ENCODE assay signal across 19 mouse cellular contexts in genomic region chr6:28860922-28861321, GRCm38 (mm10). TPM values are rescaled to one million over a fixed set of nuclear protein-coding genes. Genes with fewer than 3 reads are reported as not detected.
"Had no signal": no experiment of that assay in that cellular context is flagged by ENCODE, and none has a peak within 500 bp of the region (broad histone marks: within the 10 kb centered on the region; RNA-seq: fewer than 3 reads in every experiment).

No protein-coding gene starts in this region.

- H3K27me3 ChIP-seq: lung, embryonic 15.5 days; megakaryocyte, embryonic 14.5 days; midbrain, embryonic 12.5 days; midbrain, embryonic 15.5 days; neural tube, embryonic 12.5 days; stomach, embryonic 15.5 days had no signal

- H3K4me3 ChIP-seq: lung, embryonic 15.5 days; megakaryocyte, embryonic 14.5 days; midbrain, embryonic 12.5 days; midbrain, embryonic 15.5 days; neural tube, embryonic 12.5 days; stomach, embryonic 15.5 days had no signal

- H3K9ac ChIP-seq: liver, postnatal 0 days; lung, embryonic 15.5 days; midbrain, embryonic 12.5 days; midbrain, embryonic 15.5 days; neural tube, embryonic 12.5 days; stomach, embryonic 15.5 days had no signal

- H3K36me3 ChIP-seq: lung, embryonic 15.5 days; midbrain, embryonic 12.5 days; midbrain, embryonic 15.5 days; neural tube, embryonic 12.5 days; stomach, embryonic 15.5 days had no signal

- H3K27ac ChIP-seq: lung, embryonic 15.5 days; macrophage; midbrain, embryonic 12.5 days; midbrain, embryonic 15.5 days; neural tube, embryonic 12.5 days; stomach, embryonic 15.5 days; stomach, postnatal 0 days had no signal

- H3K4me2 ChIP-seq: lung, embryonic 15.5 days; midbrain, embryonic 12.5 days; midbrain, embryonic 15.5 days; neural tube, embryonic 12.5 days; stomach, embryonic 15.5 days had no signal

- H3K9me3 ChIP-seq: lung, embryonic 15.5 days; megakaryocyte, embryonic 14.5 days; midbrain, embryonic 12.5 days; midbrain, embryonic 15.5 days; neural tube, embryonic 12.5 days; stomach, embryonic 15.5 days had no signal

- ATAC-seq: liver, postnatal 0 days; lung, postnatal 0 days; midbrain, embryonic 15.5 days had no signal

- DNase-seq: liver, postnatal 0 days; lung, adult 2 months; lung, postnatal 14 days; lung, postnatal 36 days; right cerebral cortex, postnatal 14 days; thymus, adult 2 months; thymus, postnatal 36 days had no signal

RNA-seq across cellular contexts. Expression of gene Lrrc4, which starts 29.4 kb away (rescaled TPM):
- total RNA-seq: megakaryocyte progenitor cell, adult 5-6 weeks; monocyte, adult 5-6 weeks; neutrophil, adult 5-6 weeks had no signal
